Mouse (Mus musculus) fat pad, adult 2 months (tissue): ENCODE data around the gene Shisa2.

Experiments
- DNase-seq: peaks from one replicate; pipeline ENCODE4 v3.0.0-alpha.2; 2011; ENCODE audit warnings: low read depth, low spot score; ENCODE audit errors: extremely low read depth

Shisa2 gene

GRCm38 (mm10) chr14:59630096-59630495, 5.0 kb downstream of the Shisa2 start:
- DNase-seq, result no peak

DNA sequence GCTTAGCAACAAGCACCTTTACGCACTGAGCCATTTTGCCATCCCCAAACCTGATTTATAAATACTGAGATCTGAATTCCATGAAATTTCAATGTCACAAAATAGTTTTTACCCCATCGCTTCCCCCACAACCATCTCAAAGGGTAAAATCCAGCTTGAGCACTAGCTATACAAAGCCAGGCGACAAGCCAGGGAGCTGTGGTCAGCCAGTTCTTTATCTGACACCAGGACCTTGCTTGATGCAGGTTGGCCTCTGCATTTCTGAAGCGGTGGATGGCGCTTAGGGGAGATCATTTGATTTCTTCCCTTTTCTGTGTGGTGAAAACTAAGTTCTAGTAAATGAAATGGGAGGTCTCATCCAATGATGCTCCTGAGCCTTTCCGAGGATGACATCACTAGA, 7.0 kb downstream of the Shisa2 start:
- DNase-seq, result no peak

- no peak for DNase-seq
Observed at GRCm38 (mm10) chr14:59633295-59633898, 8.3 kb downstream of the Shisa2 start.

DNA sequence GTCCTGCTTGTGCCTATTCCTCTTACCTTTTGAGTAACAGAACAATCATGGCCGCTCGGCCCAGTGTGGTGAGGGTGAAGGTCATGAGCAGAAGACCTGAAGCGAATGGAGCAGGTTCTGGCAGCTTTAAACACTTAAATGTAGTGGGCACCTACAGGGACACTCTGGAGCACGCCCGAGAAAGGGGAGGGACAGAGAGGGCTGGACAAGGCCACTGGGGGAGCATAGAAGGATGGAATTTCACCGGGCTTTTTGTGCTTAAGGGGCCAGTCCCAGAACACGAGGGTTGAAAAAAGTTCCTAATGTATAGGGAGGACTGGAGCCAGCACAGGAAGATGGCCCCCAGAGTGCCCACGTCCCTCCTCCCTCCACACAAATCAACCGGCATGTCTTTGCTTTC, 8.9 kb downstream of the Shisa2 start:
- no peak for DNase-seq

GRCm38 (mm10) chr14:59638906-59639703, 14.0 kb downstream of the Shisa2 start:
- DNase-seq, result no peak

DNA sequence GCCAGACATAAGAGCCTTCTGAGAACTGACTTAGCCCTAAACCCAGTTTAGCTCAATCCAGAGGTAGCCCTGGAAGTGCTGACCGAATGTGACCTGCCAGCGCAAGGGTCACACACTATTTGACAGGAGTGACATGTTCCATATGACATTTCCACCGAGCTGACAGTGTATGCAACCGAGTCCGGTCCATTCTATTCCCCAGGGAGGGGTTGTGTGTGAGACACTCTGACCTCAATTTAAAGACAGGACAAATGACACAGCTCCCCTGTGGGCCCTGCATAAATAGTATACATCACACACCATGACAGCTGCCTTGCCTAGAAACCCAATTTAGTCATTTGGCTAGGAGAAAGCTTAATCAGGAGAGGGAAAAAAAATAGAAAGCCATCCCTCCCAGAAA, 16.7 kb downstream of the Shisa2 start:
- no peak for DNase-seq

GRCm38 (mm10) chr14:59643582-59643981, 18.5 kb downstream of the Shisa2 start:
- DNase-seq, result no peak

DNA sequence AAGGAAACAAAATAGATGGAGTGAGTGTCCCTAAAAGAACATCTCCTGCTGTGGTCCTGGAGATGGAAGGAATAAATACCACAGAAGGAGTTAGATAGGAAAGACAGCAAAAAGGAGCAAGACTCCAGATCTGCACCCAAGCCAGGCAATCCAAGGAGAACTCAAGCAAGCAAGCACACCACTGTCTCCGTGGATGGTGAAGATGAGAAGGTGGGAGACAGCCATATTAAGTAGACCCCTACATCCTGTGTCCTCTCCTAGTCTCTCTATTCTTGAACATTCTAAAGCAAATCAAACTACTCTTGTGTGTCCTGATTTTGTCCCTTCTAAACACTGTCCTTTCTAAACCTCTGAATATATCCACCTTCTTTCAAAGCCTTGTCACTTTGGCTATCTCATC, 19.1 kb downstream of the Shisa2 start:
- no peak for DNase-seq

DNA sequence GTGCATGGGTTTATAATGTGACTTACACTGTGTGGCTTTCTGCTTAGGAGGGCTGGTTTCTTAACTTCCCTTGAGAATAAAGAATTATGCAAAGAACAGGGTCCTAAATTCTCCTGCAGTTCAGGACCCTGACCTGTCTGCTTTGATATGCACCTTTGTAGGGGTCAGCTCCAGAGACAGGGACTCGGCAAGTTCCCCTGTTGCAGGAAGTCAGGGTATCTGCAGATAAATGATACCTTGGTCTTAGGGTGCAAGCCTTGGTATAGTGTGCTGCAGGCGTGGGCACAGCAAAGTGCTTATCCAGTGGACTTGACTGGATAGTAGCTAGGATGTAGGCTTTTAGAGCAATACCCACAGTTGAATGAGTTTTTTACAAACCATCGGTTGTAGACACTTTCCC, 19.8 kb downstream of the Shisa2 start:
- DNase-seq, result no peak

DNA sequence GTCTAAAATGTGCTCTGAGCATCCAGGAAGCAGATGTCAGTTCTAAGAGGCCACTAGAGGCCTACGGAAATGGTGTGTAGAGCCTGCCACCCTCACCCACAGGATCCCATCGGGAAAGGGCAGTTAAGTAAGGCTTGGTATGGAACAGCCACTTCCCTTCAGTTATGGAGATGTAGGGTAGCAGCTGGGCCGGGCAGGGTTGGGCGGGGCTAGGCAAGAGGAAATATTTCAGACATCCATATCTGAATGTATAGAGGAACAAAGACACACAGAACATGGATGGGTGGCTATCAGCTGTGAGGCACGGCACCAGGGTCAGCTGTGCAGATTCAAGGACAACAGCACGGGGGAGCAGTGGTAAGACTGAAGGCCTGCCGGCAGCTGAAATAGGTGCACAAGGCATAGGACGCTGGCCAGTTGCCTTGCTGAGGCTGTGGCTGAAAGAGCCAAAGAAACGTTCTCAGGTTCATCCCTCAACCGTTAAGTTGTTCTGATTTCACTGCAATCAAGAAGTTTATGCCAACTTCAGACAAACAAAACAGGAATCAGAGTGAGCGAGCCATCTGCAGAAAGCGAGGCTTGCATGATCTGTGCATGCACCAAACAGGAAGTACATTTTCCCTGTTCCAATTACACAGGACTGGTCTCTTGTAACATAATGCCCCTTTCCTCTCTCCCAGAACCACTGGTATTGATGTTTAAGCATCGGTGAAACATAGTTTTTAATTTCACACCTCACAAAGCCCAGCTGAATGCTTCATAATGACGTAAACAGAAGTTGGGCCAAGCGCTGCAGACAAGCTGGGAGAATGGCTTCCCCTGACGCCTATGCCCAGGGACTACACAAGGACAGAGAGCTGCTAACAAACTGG, 22.0 kb downstream of the Shisa2 start:
- DNase-seq, result no peak

DNA sequence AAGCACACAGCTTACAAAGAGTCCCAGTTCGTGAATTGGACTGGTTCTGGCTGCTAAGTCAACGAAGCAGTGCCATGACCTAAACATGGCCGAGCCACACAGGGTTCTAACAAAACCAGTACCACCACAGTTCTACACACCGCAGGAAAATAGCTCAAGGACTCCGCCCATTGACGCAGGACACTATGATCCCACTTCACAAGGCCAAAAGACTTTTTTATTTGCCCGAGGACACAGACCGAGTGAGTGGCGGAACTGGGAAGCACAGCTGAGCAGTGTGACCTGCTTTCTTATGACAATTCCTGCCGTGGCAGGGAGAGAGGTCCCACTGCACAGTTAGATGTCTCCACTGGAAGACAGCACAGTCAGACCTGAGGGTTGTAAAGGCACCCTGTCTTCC, 23.5 kb downstream of the Shisa2 start:
- DNase-seq, result no peak

DNA sequence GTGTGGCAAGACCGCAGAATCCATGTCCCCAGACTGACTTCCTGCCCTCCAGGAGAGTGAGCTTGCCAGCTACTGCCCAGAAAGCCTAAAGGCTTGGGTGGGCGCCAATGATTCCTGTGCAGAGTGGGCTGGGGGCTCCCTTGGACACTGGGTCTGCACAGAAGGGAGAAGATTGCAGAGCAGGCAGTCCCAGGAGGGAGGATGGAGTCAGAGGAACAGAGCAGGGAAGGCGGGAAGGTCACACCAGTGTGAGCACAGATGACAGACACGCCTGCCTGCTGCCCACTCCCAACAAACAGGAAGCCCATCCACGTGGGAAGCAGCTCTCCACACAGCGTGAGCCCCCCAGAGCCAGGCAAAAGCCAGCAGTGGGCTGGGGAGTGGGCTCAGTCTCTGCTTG, 24.2 kb downstream of the Shisa2 start:
- DNase-seq, result no peak

- DNase-seq, result no peak
Observed at GRCm38 (mm10) chr14:59656591-59656990, 31.5 kb downstream of the Shisa2 start.

- DNase-seq, result no peak
Observed at GRCm38 (mm10) chr14:59657098-59657497, 32.0 kb downstream of the Shisa2 start.

DNA sequence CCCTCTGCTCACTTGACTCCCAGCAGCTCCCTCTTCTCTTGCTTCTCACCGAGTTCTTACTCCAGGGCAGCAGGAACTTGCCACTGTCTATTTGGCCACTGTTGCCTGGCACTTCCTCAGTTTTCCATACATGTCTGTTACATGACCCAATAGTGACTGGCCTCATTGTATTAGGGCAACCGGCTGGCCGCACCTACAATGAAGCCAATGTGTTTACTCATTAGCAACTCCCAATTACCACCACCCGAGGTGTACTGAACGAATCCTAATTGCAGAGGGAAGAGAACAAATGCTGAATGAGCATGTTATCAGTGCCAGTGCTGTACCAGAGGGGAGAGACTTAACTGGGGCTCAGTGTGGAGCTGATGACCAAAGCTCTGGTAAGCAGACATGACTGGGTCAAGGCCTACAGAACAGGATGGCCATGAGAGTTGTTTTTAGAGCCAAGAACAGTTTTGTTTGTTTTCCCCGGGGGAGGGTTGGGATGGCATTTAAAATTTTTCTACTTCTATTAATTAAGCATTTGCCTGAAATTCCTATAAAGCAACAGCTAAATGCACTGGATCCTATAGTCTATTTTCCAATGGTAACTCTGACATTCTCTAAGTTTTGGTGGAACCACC, 47.9 kb downstream of the Shisa2 start:
- DNase-seq, result no peak

- no peak for DNase-seq
Observed at GRCm38 (mm10) chr14:59674556-59674955, 49.4 kb downstream of the Shisa2 start.

DNA sequence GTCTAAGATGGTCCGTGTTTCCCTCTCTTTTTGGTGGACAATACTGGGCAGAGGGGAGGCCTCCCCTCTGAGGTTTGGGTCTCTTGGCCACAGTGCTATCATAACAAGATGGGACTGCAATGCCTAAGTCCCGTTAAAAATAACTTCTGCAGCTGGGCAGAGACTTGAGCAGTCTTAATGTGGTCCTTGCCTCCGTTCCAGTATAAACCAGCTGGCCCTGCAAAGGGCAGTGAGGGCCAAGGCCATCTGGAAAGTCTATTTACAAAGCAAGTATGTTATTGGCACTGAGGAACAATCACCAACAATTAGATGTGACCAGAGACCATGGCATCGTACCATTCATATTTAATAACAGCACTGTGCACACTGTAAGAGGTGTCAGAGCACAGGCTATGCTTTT, 50.2 kb downstream of the Shisa2 start:
- no peak for DNase-seq

- DNase-seq, result no peak
Observed at GRCm38 (mm10) chr14:59677598-59678003, 52.5 kb downstream of the Shisa2 start.
